Mouse (Mus musculus): ENCODE data around the gene Mn1. TPM values are rescaled to one million over a fixed set of nuclear protein-coding genes. Genes with fewer than 3 reads are reported as not detected.

Mn1 gene
- polyA plus RNA-seq, 1 experiment from 2014 or later = 53.0 TPM

DNA sequence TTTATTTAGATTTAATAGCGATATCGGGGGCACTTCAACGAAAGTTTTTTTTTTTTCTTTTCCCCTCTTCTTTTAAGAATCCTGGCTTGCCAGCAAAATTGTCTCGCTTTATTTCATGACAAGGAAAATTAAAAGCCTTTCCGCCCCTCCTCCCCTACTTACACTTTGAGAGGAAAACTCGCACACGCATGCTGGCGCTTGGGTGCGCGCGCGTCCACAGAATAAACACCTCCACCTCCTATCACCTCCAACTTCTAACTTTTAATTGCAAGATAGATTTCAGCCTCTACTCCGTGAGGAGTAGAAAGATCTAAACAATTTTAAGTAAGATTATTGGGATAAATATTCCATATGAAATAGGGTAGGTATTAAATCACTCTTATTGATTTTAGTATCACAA is 1.1 kb upstream of the Mn1 start:
- peaks cover 66% of the 10 kb centered on the region for H3K4me1 ChIP-seq
- 1% methylated on average over 13 of the region's 13 CpGs for WGBS
- H3K27me3 ChIP-seq (ENCODE audit: low read depth, poor library complexity, severe bottlenecking) = peaks cover 27% of the 10 kb centered on the region

DNA sequence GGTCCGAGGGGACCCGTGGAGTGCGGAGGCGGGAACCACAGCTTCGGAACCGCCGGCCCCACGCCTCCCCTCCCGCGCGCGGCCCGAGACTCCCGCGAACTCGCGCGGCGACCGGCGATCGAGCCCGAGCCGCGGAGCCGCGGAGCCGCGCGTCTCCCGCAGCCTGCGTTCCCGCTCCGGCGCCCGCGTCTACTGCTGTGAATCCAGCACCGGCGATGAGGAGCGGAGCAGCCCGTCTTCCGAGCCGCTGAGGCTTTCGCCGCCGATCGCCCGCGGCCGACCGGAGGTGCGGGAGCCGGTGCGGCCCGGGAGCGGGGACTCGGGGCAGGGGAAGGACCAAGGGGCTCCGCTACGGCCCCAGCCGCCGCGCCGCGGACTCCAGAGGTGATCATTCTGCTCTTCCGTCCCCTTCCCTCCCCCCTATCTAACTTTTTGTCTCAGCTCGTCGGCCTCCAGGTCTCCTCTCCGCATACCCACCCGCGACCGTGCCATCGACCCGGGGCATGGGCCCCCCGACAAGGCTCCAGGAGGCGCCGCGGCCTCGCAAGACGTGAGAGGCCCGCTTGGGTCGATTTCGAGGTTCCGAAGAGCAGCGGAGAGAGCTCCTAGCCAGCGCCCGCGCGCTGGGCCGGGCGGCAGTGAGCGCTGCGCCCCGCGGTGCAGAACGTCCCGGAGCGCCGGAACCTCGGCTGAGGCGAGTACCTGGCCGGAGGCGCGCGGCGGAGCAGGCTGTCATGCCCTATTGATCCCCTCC is 393 bp downstream of the Mn1 start:
- peaks cover 82% of the 10 kb centered on the region for H3K4me1 ChIP-seq
- peaks cover 14% of the 10 kb centered on the region for H3K27me3 ChIP-seq (ENCODE audit: low read depth, poor library complexity, severe bottlenecking)
- WGBS = under 1% methylated on average over 105 of the region's 105 CpGs
- H3K36me3 ChIP-seq = peaks cover 44% of the 10 kb centered on the region
- H3K4me3 ChIP-seq = peak overlapping the region; percentile 98
- no peaks in the 10 kb centered on the region for H3K9me3 ChIP-seq (replicated peaks)
- peak; percentile 66 for DNase-seq (ENCODE audit: low spot score)
- H3K27ac ChIP-seq (replicated peaks) = peak overlapping the region; percentile 96

More for the DNA sequence above, 1.1 kb upstream of the Mn1 start:
- peak overlapping the region; percentile 96 for H3K27ac ChIP-seq (replicated peaks)
- peak overlapping the region; percentile 98 for H3K4me3 ChIP-seq
- H3K36me3 ChIP-seq = peaks cover 29% of the 10 kb centered on the region
- H3K9me3 ChIP-seq (replicated peaks) = no peaks in the 10 kb centered on the region
- no peak for DNase-seq (ENCODE audit: low spot score)

DNA sequence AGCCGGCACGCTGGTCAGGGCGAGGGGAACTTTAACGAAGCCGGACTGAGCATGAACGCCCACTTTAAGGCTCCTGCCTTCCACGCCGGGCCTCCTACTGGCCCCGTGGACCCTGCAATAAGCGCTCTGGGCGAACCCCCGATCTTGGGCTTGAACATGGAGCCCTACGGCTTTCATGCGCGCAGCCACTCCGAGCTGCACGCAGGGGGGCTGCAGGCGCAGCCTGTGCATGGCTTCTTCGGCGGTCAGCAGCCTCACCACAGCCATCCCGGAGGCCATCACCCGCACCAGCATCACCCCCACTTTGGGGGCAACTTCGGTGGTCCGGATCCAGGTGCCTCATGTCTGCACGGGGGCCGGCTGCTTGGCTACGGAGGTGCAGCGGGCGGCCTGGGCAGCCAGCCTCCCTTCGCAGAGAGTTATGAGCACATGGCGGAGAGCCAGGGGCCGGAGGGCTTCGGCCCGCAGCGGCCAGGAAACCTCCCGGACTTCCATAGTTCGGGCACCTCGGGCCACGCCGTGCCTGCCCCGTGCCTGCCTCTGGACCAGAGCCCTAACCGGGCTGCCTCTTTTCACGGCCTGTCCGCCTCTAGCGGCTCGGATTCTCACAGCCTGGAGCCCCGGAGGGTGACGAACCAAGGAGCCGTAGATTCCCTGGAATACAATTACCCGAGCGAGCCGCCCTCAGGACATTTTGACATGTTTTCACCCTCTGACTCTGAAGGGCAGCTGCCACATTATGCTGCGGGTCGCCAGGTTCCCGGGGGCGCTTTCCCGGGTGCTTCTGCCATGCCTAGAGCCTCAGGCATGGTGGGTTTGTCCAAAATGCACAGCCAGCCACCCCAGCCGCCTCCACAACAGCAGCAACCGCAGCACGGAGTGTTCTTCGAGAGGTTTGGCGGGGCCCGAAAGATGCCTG is 1.3 kb downstream of the Mn1 start:
- Histone ChIP-seq H3K4me1 (peaks cover 84% of the 10 kb centered on the region), H3K36me3 (peaks cover 51% of the 10 kb centered on the region), H3K27me3 (ENCODE audit: low read depth, poor library complexity, severe bottlenecking) (peaks cover 8% of the 10 kb centered on the region), H3K4me3 (peak overlapping the region; percentile 98), H3K27ac (replicated peaks) (peak overlapping the region; percentile 96), H3K9me3 (replicated peaks) (no peaks in the 10 kb centered on the region)
- WGBS = under 1% methylated on average over 63 of the region's 63 CpGs
- peak; percentile 71 for DNase-seq (ENCODE audit: low spot score)

DNA sequence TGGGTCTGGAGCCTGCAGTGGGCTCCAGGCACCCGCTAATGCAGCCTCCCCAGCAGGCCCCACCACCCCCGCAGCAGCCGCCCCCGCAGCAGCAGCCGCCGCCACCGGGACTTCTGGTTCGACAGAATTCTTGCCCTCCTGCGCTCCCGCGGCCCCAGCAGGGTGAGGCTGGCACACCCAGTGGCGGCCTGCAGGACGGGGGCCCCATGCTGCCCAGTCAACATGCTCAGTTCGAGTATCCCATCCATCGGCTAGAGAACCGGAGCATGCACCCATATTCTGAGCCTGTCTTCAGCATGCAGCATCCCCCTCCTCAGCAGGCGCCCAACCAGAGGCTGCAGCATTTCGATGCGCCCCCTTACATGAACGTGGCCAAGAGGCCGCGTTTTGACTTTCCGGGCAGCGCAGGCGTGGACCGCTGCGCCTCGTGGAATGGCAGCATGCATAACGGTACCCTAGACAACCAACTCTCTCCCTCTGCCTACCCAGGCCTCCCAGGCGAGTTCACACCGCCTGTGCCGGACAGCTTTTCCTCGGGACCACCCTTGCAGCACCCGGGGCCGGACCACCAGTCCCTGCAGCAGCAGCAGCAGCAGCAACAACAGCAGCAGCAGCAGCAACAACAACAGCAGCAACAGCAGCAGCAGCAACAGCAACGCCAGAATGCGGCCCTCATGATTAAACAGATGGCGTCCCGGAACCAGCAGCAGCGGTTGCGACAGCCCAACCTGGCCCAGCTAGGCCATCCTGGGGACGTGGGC is 2.1 kb downstream of the Mn1 start:
- under 1% methylated on average over 42 of the region's 42 CpGs for WGBS
- Histone ChIP-seq H3K9me3 (replicated peaks) (no peaks in the 10 kb centered on the region), H3K27me3 (ENCODE audit: low read depth, poor library complexity, severe bottlenecking) (no peaks in the 10 kb centered on the region; the same call in 1 of the 2 replicates), H3K36me3 (peaks cover 59% of the 10 kb centered on the region), H3K4me1 (peaks cover 84% of the 10 kb centered on the region), H3K4me3 (peak overlapping the region; percentile 98), H3K27ac (replicated peaks) (peak overlapping the region; percentile 96)
- DNase-seq (ENCODE audit: low spot score) = no peak

DNA sequence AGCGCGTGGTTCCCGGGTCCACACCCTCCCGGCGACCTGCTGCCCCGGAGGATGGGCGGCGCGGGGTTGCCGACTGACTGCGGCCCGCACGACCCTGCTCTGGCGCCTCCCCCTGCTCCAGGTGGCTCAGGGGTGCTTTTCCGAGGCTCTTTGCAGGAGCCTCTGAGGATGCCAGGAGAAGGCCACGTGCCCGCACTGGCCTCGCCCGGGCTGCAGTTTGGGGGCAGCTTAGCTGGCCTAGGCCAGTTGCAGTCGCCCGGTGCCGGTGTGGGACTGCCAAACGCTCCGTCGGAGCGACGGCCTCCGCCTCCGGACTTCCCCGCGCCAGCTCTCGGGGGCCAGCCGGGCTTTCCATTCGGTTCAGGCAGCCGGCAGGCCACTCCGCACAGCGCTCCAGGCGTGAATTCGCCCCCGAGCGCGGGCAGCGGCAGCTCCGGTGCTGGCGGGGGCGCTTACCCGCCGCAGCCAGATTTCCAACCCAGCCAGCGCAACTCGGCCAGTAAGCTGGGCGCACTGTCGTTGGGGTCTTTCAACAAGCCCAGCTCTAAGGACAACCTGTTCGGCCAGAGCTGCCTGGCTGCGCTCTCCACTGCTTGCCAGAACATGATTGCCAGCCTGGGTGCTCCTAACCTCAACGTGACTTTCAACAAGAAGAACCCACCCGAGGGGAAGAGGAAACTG is 3.0 kb downstream of the Mn1 start:
- peak overlapping the region; percentile 98 for H3K4me3 ChIP-seq
- H3K4me1 ChIP-seq = peaks cover 84% of the 10 kb centered on the region
- peak overlapping the region; percentile 96 for H3K27ac ChIP-seq (replicated peaks)
- H3K9me3 ChIP-seq (replicated peaks) = no peaks in the 10 kb centered on the region
- no peaks in the 10 kb centered on the region; the same call in 1 of the 2 replicates for H3K27me3 ChIP-seq (ENCODE audit: low read depth, poor library complexity, severe bottlenecking)
- H3K36me3 ChIP-seq = peaks cover 67% of the 10 kb centered on the region
- peak; percentile 60 for DNase-seq (ENCODE audit: low spot score)
- WGBS = 1% methylated on average over 56 of the region's 56 CpGs

DNA sequence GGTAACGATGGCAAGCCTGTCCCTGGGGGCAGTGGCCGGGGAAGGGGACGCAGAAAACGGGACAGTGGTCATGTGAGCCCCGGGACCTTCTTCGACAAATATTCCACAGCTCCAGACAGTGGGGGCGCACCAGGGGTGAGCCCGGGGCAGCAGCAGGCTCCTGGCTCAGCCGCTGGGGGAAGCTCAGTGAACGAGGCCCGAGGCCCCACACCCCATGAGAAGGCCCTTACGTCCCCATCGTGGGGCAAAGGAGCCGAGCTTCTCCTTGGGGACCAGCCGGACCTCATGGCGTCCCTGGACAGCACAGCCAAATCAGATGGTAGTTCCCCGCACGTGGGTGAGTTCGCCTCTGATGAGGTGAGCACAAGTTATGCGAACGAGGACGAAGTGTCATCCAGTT is 3.7 kb downstream of the Mn1 start:
- DNase-seq (ENCODE audit: low spot score) = peak; percentile 63
- peak overlapping the region; percentile 98 for H3K4me3 ChIP-seq
- H3K27ac ChIP-seq (replicated peaks) = peak overlapping the region; percentile 96
- H3K4me1 ChIP-seq = peaks cover 85% of the 10 kb centered on the region
- H3K27me3 ChIP-seq (ENCODE audit: low read depth, poor library complexity, severe bottlenecking) = no peaks in the 10 kb centered on the region; the same call in 1 of the 2 replicates
- H3K9me3 ChIP-seq (replicated peaks) = no peaks in the 10 kb centered on the region
- peaks cover 73% of the 10 kb centered on the region for H3K36me3 ChIP-seq
- 25% methylated on average over 22 of the region's 22 CpGs for WGBS

DNA sequence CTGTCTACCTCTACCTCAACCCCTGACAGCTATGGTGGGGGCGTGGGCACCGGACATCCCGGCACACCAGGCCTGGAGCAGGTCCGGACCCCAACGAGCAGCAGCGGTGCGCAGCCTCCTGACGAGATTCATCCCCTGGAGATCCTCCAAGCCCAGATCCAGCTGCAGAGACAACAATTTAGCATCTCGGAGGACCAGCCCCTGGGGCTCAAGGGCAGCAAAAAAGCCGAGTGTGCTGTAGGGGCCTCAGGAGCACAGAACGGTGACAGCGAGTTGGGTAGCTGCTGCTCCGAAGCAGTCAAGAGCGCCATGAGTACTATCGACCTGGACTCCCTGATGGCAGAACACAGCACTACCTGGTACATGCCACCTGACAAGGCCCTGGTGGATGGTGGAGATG is 4.3 kb downstream of the Mn1 start:
- peaks cover 79% of the 10 kb centered on the region for H3K36me3 ChIP-seq

DNA sequence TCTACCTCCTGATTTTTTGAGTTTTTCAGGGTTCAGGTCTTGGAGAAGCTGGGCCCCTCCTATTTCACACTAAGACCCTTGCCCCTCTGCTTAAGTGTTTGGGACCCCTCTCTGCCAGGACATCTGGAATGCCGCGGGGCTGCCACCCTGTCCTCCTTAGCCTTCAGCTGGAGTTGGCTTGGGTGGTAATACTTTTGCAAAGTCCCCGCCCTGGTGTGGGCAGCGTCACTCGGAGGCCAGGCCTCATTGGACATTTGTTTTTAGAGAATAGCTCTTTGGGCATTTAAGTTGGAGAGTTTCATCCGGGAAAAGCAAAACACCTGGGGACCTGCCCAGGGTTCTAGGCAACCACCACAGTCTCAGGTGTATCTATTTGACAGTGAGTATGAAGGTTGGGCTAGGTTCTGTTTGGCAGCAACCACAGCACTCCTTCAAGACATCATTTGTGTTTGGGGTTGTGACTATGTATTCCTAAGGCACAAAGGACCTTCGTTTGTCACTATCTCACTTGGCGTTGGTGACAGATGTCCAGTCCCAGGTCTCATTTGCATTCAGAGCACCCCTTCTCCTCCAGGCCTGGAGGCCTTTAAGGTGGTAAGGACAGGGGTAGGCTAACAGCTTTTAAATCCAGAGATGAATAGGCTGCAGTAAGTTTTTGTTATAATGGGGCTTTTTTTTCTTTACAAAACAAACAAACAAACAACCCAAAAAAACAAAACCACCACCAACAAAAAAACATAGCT is 5.1 kb downstream of the Mn1 start:
- Histone ChIP-seq H3K36me3 (peaks cover 87% of the 10 kb centered on the region), H3K27ac (replicated peaks) (peak overlapping the region; percentile 96), H3K27me3 (ENCODE audit: low read depth, poor library complexity, severe bottlenecking) (no peaks in the 10 kb centered on the region; the same call in 1 of the 2 replicates), H3K4me1 (peaks cover 91% of the 10 kb centered on the region), H3K4me3 (peak overlapping the region; percentile 98), H3K9me3 (replicated peaks) (no peaks in the 10 kb centered on the region)
- WGBS = 40% methylated on average over 8 of the region's 8 CpGs
- DNase-seq (ENCODE audit: low spot score) = no peak

More for the DNA sequence above, 4.3 kb downstream of the Mn1 start:
- DNase-seq (ENCODE audit: low spot score) = peak; percentile 40
- no peaks in the 10 kb centered on the region for H3K9me3 ChIP-seq (replicated peaks)
- H3K27me3 ChIP-seq (ENCODE audit: low read depth, poor library complexity, severe bottlenecking) = no peaks in the 10 kb centered on the region; the same call in 1 of the 2 replicates
- peak overlapping the region; percentile 96 for H3K27ac ChIP-seq (replicated peaks)
- peak overlapping the region; percentile 98 for H3K4me3 ChIP-seq
- H3K4me1 ChIP-seq = peaks cover 89% of the 10 kb centered on the region
- WGBS = 42% methylated on average over 15 of the region's 15 CpGs

DNA sequence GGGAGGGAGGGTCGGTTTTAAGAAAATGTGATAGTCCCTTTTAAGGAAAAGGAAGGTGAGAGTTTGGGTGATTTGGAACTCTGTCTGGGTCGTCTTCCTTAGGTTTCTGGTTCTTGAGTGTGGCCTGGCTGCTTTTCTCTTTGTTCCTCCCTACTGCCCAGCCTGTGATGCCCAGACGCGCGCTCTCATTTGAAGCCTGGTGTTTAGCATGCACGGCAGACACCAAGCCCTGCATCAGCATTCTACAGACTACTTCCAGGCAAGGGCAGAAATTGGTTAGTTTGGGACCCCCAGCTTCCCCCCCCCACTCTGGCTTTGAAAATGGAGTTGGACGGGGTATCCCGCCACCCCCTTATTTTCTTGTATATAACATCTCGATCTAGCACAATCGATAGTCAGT is 5.8 kb downstream of the Mn1 start:
- H3K4me1 ChIP-seq = peaks cover 99% of the 10 kb centered on the region
- DNase-seq (ENCODE audit: low spot score) = peak; percentile 56
- H3K27me3 ChIP-seq (ENCODE audit: low read depth, poor library complexity, severe bottlenecking) = no peaks in the 10 kb centered on the region; the same call in 1 of the 2 replicates
- peak overlapping the region; percentile 98 for H3K4me3 ChIP-seq
- H3K27ac ChIP-seq (replicated peaks) = peak overlapping the region; percentile 96
- H3K36me3 ChIP-seq = peaks cover 95% of the 10 kb centered on the region
- no peaks in the 10 kb centered on the region for H3K9me3 ChIP-seq (replicated peaks)
- WGBS = 55% methylated on average over 10 of the region's 10 CpGs

DNA sequence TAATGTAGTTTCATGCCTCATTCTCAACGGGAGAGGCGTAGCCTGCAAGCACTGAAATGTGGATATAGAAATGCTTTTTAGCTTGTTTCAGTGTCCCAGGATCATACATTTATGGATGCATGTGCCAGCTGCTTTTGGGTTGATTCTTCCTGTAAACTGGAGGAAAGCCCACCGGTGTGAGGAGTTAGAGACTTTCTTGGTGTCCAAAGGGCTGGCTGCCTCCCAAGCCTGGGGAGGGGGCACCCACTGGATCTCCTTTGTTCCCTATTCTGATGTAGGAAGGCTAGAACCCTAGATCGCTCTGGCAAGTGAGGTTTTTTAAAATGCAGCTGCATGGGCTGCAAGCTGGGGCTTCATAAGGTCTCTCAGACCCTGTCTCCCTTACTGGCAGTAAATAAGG is 6.5 kb downstream of the Mn1 start:
- no peak for DNase-seq (ENCODE audit: low spot score)
- Histone ChIP-seq H3K4me3 (peak overlapping the region; percentile 98), H3K27me3 (ENCODE audit: low read depth, poor library complexity, severe bottlenecking) (no peaks in the 10 kb centered on the region; the same call in 1 of the 2 replicates), H3K27ac (replicated peaks) (peak overlapping the region; percentile 96), H3K4me1 (peaks cover 99% of the 10 kb centered on the region), H3K36me3 (peaks cover 95% of the 10 kb centered on the region), H3K9me3 (replicated peaks) (no peaks in the 10 kb centered on the region)
- 78% methylated on average over 4 of the region's 4 CpGs for WGBS

DNA sequence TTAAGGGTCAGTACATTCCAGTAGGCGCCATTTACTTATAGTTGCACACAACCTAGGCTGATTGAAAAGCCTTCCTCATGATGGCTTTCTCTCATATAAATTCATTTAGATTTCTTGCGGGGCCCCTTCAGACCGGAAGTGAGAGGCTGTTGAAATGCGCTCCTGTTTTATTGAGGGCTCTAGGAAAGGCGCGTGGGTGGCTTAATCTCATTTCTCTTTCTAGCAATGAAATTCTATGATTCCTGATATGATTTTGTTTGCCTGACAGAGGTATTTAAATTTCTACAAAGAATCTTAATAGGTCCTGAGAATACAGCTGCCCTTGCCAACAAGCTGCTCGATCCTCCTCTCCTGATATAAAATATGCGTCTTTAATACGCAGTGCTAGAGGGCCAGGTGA is 8.7 kb downstream of the Mn1 start:
- no peaks in the 10 kb centered on the region for H3K9me3 ChIP-seq (replicated peaks)
- peak overlapping the region; percentile 36; the same call in 1 of the 2 replicates for H3K4me3 ChIP-seq
- 86% methylated on average over 9 of the region's 9 CpGs for WGBS
- 0 out of 2 replicates have a peak overlapping the region, but pooled peaks have one; percentile 47 for H3K27ac ChIP-seq (replicated peaks)
- DNase-seq (ENCODE audit: low spot score) = no peak
- H3K27me3 ChIP-seq (ENCODE audit: low read depth, poor library complexity, severe bottlenecking) = no peaks in the 10 kb centered on the region
- peaks cover 93% of the 10 kb centered on the region for H3K36me3 ChIP-seq
- H3K4me1 ChIP-seq = peaks cover 99% of the 10 kb centered on the region

Data from midbrain, embryonic 10.5 days (tissue).